Mouse (Mus musculus) liver, embryonic 14.5 days (tissue): ENCODE measurements at regions not wholly inside any gene's neighbourhood (a gene's known extent, or its start where the extent isn't known, plus 50 kb on each side); places are given as distances from the start of the nearest gene placed in this dataset.

Source experiments
- ATAC-seq: fragments of 200-750 bp; cut with Nextera tagmentation; 2 replicates; pipeline ENCODE4 v1.8.0; 2017; ENCODE audit warnings: moderate number of reproducible peaks, mild to moderate bottlenecking, moderate library complexity; ENCODE audit not compliant: insufficient read depth
- DNase-seq, 3 experiments: peaks; one replicate each; pipeline ENCODE4 v3.0.0-alpha.2; 2012 to 2013; ENCODE audit warnings: low read depth in 3 of 3, low spot score in 3 of 3
- H3K27ac ChIP-seq: fragments of 300-500 bp; sonication (generic); 2 replicates; pipeline ENCODE4 v1.5.1; 2014; ENCODE audit warnings: moderate library complexity, mild to moderate bottlenecking, control low read depth, inconsistent platforms
- H3K27me3 ChIP-seq: fragments of 300-500 bp; sonication (generic); 2 replicates; pipeline ENCODE4 v1.6.1; 2014; ENCODE audit warnings: mild to moderate bottlenecking, low read length, moderate library complexity; ENCODE audit not compliant: control insufficient read depth, insufficient read depth
- H3K36me3 ChIP-seq: fragments of 300-500 bp; sonication (generic); replicated peaks from 2 replicates; pipeline ENCODE4 v1.6.1; 2014; ENCODE audit warnings: low read depth; ENCODE audit not compliant: control insufficient read depth, insufficient read depth
- H3K4me1 ChIP-seq, 2 experiments: fragments of 200-500 bp in 1 of 2; fragments of 300-500 bp in 1 of 2; sonication (generic) in 1 of 2; replicated peaks; 2 replicates each; pipeline ENCODE4 v1.6.1; 2012 to 2014; ENCODE audit warnings: antibody characterized with exemption in 1 of 2, inconsistent platforms in 1 of 2, low read length in 1 of 2; ENCODE audit not compliant: control insufficient read depth in 2 of 2, insufficient read depth in 2 of 2
- H3K4me2 ChIP-seq: fragments of 300-500 bp; sonication (generic); 2 replicates; pipeline ENCODE4 v1.6.1; 2014; ENCODE audit warnings: low read depth, mild to moderate bottlenecking, control low read depth, moderate library complexity
- H3K4me3 ChIP-seq, 2 experiments: fragments of 200-500 bp in 1 of 2; fragments of 300-500 bp in 1 of 2; sonication (generic) in 1 of 2; 2 replicates each; pipeline ENCODE4 v1.5.1; 2012 to 2014; ENCODE audit warnings: low read depth in 2 of 2, low read length in 2 of 2, mild to moderate bottlenecking in 2 of 2, control low read depth in 1 of 2, inconsistent platforms in 1 of 2, moderate library complexity in 1 of 2; ENCODE audit not compliant: insufficient read depth in 1 of 2
- H3K9ac ChIP-seq: fragments of 300-500 bp; sonication (generic); replicated peaks from 2 replicates; pipeline ENCODE4 v1.6.1; 2014; ENCODE audit warnings: mild to moderate bottlenecking, control low read depth, moderate library complexity
- H3K9me3 ChIP-seq: fragments of 300-500 bp; sonication (generic); 2 replicates; pipeline ENCODE4 v1.6.1; 2016; ENCODE audit warnings: low read length, mixed read lengths; ENCODE audit not compliant: control insufficient read depth
- CTCF ChIP-seq: IDR thresholded peaks from 2 replicates; pipeline ENCODE4 v1.5.1; 2016; ENCODE audit warnings: antibody characterized with exemption, low read depth, control low read depth
- EP300 ChIP-seq: IDR thresholded peaks from 2 replicates; pipeline ENCODE4 v1.6.1; 2016; ENCODE audit warnings: antibody characterized with exemption, low read depth
- WGBS: fragments of 180-500 bp; shearing (Covaris S2); extraction: QIAGEN DNeasy Blood & Tissue Kit; methylation state at CpG from one replicate; pipeline ENCODE4 v1.1.7; 2014; ENCODE audit not compliant: insufficient replicate concordance; 5-methylcytosine and 5-hydroxymethylcytosine counted together

- ATAC-seq (no peak), DNase-seq (no peak)
- H3K27me3 ChIP-seq = no peaks in the 10 kb centered on the region
- H3K36me3 ChIP-seq = no peaks in the 10 kb centered on the region
- H3K4me3 ChIP-seq = no peak overlapping the region
- H3K9ac ChIP-seq = no peak overlapping the region
- 80% methylated on average over 7 of the region's 7 CpGs for WGBS
- TF ChIP-seq EP300 (no peak), CTCF (no peak)
- H3K27ac ChIP-seq = no peak overlapping the region
- H3K4me1 ChIP-seq = peaks cover 0 to 12% of the 10 kb centered on the region in 2 experiments; a peak in 3 of 4 replicates
- H3K4me2 ChIP-seq = no peak overlapping the region
- no peaks in the 10 kb centered on the region for H3K9me3 ChIP-seq
Observed at GRCm38 (mm10) chr10:117925186-117925585, 79.4 kb upstream of the Rap1b start.

GRCm38 (mm10) chr10:117925611-117926555 lies 80.0 kb upstream of the Rap1b start:
- H3K9ac ChIP-seq = no peak overlapping the region
- TF ChIP-seq CTCF (no peak), EP300 (no peak)
- no peak overlapping the region for H3K4me3 ChIP-seq
- no peaks in the 10 kb centered on the region for H3K9me3 ChIP-seq
- no peaks in the 10 kb centered on the region for H3K27me3 ChIP-seq
- H3K4me1 ChIP-seq = peaks cover 0 to 10% of the 10 kb centered on the region in 2 experiments; a peak in 3 of 4 replicates
- no peak overlapping the region for H3K27ac ChIP-seq
- H3K36me3 ChIP-seq = no peaks in the 10 kb centered on the region
- H3K4me2 ChIP-seq = no peak overlapping the region
- no peak; the same call in 1 of the 2 replicates for ATAC-seq
- no peak for DNase-seq
- 74% methylated on average over 31 of the region's 31 CpGs for WGBS

GRCm38 (mm10) chr10:117928998-117929397 lies 83.2 kb upstream of the Rap1b start:
- H3K9me3 ChIP-seq = no peaks in the 10 kb centered on the region
- H3K27me3 ChIP-seq = no peaks in the 10 kb centered on the region
- DNase-seq (no peak), ATAC-seq (no peak)
- TF ChIP-seq CTCF (no peak), EP300 (no peak)
- no peaks in the 10 kb centered on the region for H3K36me3 ChIP-seq
- H3K4me1 ChIP-seq = peaks cover 0 to 9% of the 10 kb centered on the region in 2 experiments; a peak in 2 of 4 replicates
- H3K4me3 ChIP-seq = no peak overlapping the region
- WGBS = 4% methylated on average over 5 of the region's 5 CpGs
- no peak overlapping the region for H3K4me2 ChIP-seq
- H3K9ac ChIP-seq = no peak overlapping the region
- H3K27ac ChIP-seq = no peak overlapping the region

- TF ChIP-seq EP300 = peak; percentile 45
- TF ChIP-seq CTCF = no peak
- 9% methylated on average over 9 of the region's 9 CpGs for WGBS
- DNase-seq (peak; percentile 33 to 51 (median 44)), ATAC-seq (peak; percentile 82)
- Histone ChIP-seq H3K4me2 (peak overlapping the region; percentile 56), H3K9me3 (no peaks in the 10 kb centered on the region), H3K9ac (no peak overlapping the region; the same call in 1 of the 2 replicates), H3K27me3 (no peaks in the 10 kb centered on the region; the same call in 1 of the 2 replicates), H3K4me1 (peaks cover 10 to 22% of the 10 kb centered on the region in 2 experiments; a peak in 3 of 4 replicates), H3K36me3 (no peaks in the 10 kb centered on the region), H3K4me3 (peak overlapping the region in 1 of 2 experiments; percentile 18; a peak in 2 of 4 replicates), H3K27ac (no peak overlapping the region)
Observed at GRCm38 (mm10) chr10:117934797-117935196, 89.0 kb upstream of the Rap1b start.

- 46% methylated on average over 8 of the region's 8 CpGs for WGBS
- no peak overlapping the region for H3K9ac ChIP-seq
- no peak for TF ChIP-seq CTCF
- TF ChIP-seq EP300 = no peak
- H3K27me3 ChIP-seq = no peaks in the 10 kb centered on the region; the same call in 1 of the 2 replicates
- H3K27ac ChIP-seq = no peak overlapping the region
- H3K9me3 ChIP-seq = no peaks in the 10 kb centered on the region
- DNase-seq (no peak), ATAC-seq (no peak)
- H3K4me1 ChIP-seq = peaks cover 10 to 24% of the 10 kb centered on the region in 2 experiments; a peak in 3 of 4 replicates
- no peaks in the 10 kb centered on the region for H3K36me3 ChIP-seq
- no peak overlapping the region for H3K4me2 ChIP-seq
- no peak overlapping the region for H3K4me3 ChIP-seq
Observed at GRCm38 (mm10) chr10:117938717-117939116, 92.9 kb upstream of the Rap1b start.
